Comparison of ENCODE assay signal across 11 mouse cellular contexts in genomic region chr16:35591756-35592155, GRCm38 (mm10). TPM values are rescaled to one million over a fixed set of nuclear protein-coding genes. Genes with fewer than 3 reads are reported as not detected.
A peak's percentile ranks its signal among the peaks of the same experiment; 100 is the strongest.
DNase-seq lines count a peak whose midpoint lies in the region; ATAC-seq and TF ChIP-seq lines count a peak whose summit lies in the region.
"Had no signal": no experiment of that assay in that cellular context is flagged by ENCODE, and none has a peak within 500 bp of the region (broad histone marks: within the 10 kb centered on the region; RNA-seq: fewer than 3 reads in every experiment).

No protein-coding gene starts in this region.

- H3K36me3 ChIP-seq in intestine, embryonic 14.5 days (ENCODE audit: control insufficient read depth, insufficient read depth, low read length), result no peaks in the 10 kb centered on the region
- no peaks in the 10 kb centered on the region for H3K36me3 ChIP-seq in intestine, postnatal 0 days (ENCODE audit: control insufficient read depth, insufficient read depth)
- no peaks in the 10 kb centered on the region for H3K36me3 ChIP-seq in embryonic facial prominence, embryonic 14.5 days (ENCODE audit: control insufficient read depth, insufficient read depth, low read length)
- H3K36me3 ChIP-seq in intestine, embryonic 16.5 days (ENCODE audit: control insufficient read depth, insufficient read depth, low read length), result no peaks in the 10 kb centered on the region
- H3K36me3 ChIP-seq in midbrain, embryonic 16.5 days (ENCODE audit: control insufficient read depth, insufficient read depth, low read length), result no peaks in the 10 kb centered on the region
- no peaks in the 10 kb centered on the region for H3K36me3 ChIP-seq in kidney, embryonic 14.5 days (ENCODE audit: control insufficient read depth, insufficient read depth, low read length)
- H3K36me3 ChIP-seq: embryonic facial prominence, embryonic 12.5 days; heart, embryonic 13.5 days had no signal

- peak overlapping the region; percentile 33; the same call in 1 of the 2 replicates for H3K27ac ChIP-seq in intestine, embryonic 14.5 days (ENCODE audit: low read depth)
- no peak overlapping the region for H3K27ac ChIP-seq in intestine, postnatal 0 days (ENCODE audit: low read depth, low read length)
- H3K27ac ChIP-seq in embryonic facial prominence, embryonic 14.5 days (replicated peaks; ENCODE audit: low read depth, low read length), result 0 out of 2 replicates have a peak overlapping the region, but pooled peaks have one; percentile 10
- peak overlapping the region; percentile 65 for H3K27ac ChIP-seq in intestine, embryonic 16.5 days (ENCODE audit: low read length)
- H3K27ac ChIP-seq in midbrain, embryonic 16.5 days (ENCODE audit: low read length), result peak overlapping the region; percentile 66
- H3K27ac ChIP-seq in kidney, embryonic 14.5 days (ENCODE audit: low read depth, low read length), result no peak overlapping the region
- H3K27ac ChIP-seq: embryonic facial prominence, embryonic 12.5 days; heart, embryonic 13.5 days had no signal

- peaks cover 35% of the 10 kb centered on the region for H3K4me1 ChIP-seq in intestine, embryonic 14.5 days (replicated peaks; ENCODE audit: control insufficient read depth, insufficient read depth, low read length)
- no peaks in the 10 kb centered on the region for H3K4me1 ChIP-seq in intestine, postnatal 0 days (replicated peaks; ENCODE audit: control insufficient read depth, insufficient read depth, low read length)
- H3K4me1 ChIP-seq in embryonic facial prominence, embryonic 14.5 days (ENCODE audit: control insufficient read depth, insufficient read depth, low read length), result peaks cover 49% of the 10 kb centered on the region
- peaks cover 32% of the 10 kb centered on the region for H3K4me1 ChIP-seq in intestine, embryonic 16.5 days (ENCODE audit: control insufficient read depth, insufficient read depth, low read length)
- H3K4me1 ChIP-seq in midbrain, embryonic 16.5 days (ENCODE audit: control insufficient read depth, insufficient read depth, low read length), result peaks cover 52% of the 10 kb centered on the region
- H3K4me1 ChIP-seq in kidney, embryonic 14.5 days (ENCODE audit: control insufficient read depth, insufficient read depth, low read length), result peaks cover 26% of the 10 kb centered on the region

- ATAC-seq in intestine, embryonic 14.5 days (replicated peaks; ENCODE audit: low FRiP score, low TSS enrichment, low read depth), result no peak
- no peak for ATAC-seq in intestine, postnatal 0 days
- ATAC-seq in embryonic facial prominence, embryonic 14.5 days (ENCODE audit: low read depth), result no peak; the same call in 1 of the 2 replicates
- no peak for ATAC-seq in intestine, embryonic 16.5 days
- peak; percentile 15 for ATAC-seq in midbrain, embryonic 16.5 days
- ATAC-seq in kidney, embryonic 14.5 days (ENCODE audit: low FRiP score, low TSS enrichment), result no peak
- ATAC-seq in megakaryocyte progenitor cell, adult 5-6 weeks (replicated peaks; ENCODE audit: poor library complexity), result no peak

- WGBS in intestine, embryonic 14.5 days, result 29% methylated on average over 11 of the region's 11 CpGs
- 41% methylated on average over 11 of the region's 11 CpGs for WGBS in intestine, postnatal 0 days
- WGBS in embryonic facial prominence, embryonic 14.5 days, result 28% methylated on average over 11 of the region's 11 CpGs
- WGBS in intestine, embryonic 16.5 days, result 31% methylated on average over 11 of the region's 11 CpGs
- WGBS in midbrain, embryonic 16.5 days, result 6% methylated on average over 11 of the region's 11 CpGs
- WGBS in kidney, embryonic 14.5 days, result 39% methylated on average over 11 of the region's 11 CpGs

- H3K9ac ChIP-seq in intestine, embryonic 14.5 days (ENCODE audit: low read length), result no peak overlapping the region
- no peak overlapping the region for H3K9ac ChIP-seq in intestine, postnatal 0 days (ENCODE audit: low read depth, low read length)
- H3K9ac ChIP-seq in embryonic facial prominence, embryonic 14.5 days (ENCODE audit: low read depth, low read length), result peak overlapping the region; percentile 19; the same call in 1 of the 2 replicates
- no peak overlapping the region for H3K9ac ChIP-seq in intestine, embryonic 16.5 days (ENCODE audit: low read depth, low read length)
- no peak overlapping the region for H3K9ac ChIP-seq in midbrain, embryonic 16.5 days (ENCODE audit: low read depth, low read length)
- no peak overlapping the region for H3K9ac ChIP-seq in kidney, embryonic 14.5 days (ENCODE audit: low read depth, low read length)
- H3K9ac ChIP-seq: embryonic facial prominence, embryonic 12.5 days; heart, embryonic 13.5 days had no signal

- no peak for TF ChIP-seq CTCF in intestine, postnatal 0 days (IDR thresholded peaks at IDR 0.05; ENCODE audit: low read depth)

- no peak overlapping the region; the same call in 1 of the 2 replicates for H3K4me2 ChIP-seq in intestine, embryonic 14.5 days (ENCODE audit: low read length)
- H3K4me2 ChIP-seq in intestine, postnatal 0 days (replicated peaks; ENCODE audit: low read depth), result no peak overlapping the region
- no peak overlapping the region for H3K4me2 ChIP-seq in embryonic facial prominence, embryonic 14.5 days (ENCODE audit: low read depth, low read length)
- H3K4me2 ChIP-seq in intestine, embryonic 16.5 days (ENCODE audit: low read depth, low read length), result no peak overlapping the region
- H3K4me2 ChIP-seq in midbrain, embryonic 16.5 days (ENCODE audit: low read length), result no peak overlapping the region
- H3K4me2 ChIP-seq in kidney, embryonic 14.5 days (replicated peaks; ENCODE audit: low read depth, low read length), result no peak overlapping the region
- H3K4me2 ChIP-seq: embryonic facial prominence, embryonic 12.5 days; heart, embryonic 13.5 days had no signal

- no peak overlapping the region for H3K4me3 ChIP-seq in intestine, embryonic 14.5 days (ENCODE audit: low read depth, low read length)
- no peak overlapping the region for H3K4me3 ChIP-seq in intestine, postnatal 0 days (ENCODE audit: low read depth, low read length)
- H3K4me3 ChIP-seq in embryonic facial prominence, embryonic 14.5 days (ENCODE audit: low read depth, low read length), result no peak overlapping the region
- H3K4me3 ChIP-seq in intestine, embryonic 16.5 days (ENCODE audit: low read length), result no peak overlapping the region
- no peak overlapping the region for H3K4me3 ChIP-seq in midbrain, embryonic 16.5 days (ENCODE audit: low read depth, low read length)
- H3K4me3 ChIP-seq in kidney, embryonic 14.5 days (ENCODE audit: low read length), result no peak overlapping the region
- H3K4me3 ChIP-seq: embryonic facial prominence, embryonic 12.5 days; heart, embryonic 13.5 days had no signal

- 0 out of 2 replicates have a peak, but pooled peaks cover 2% of the 10 kb centered on the region for H3K27me3 ChIP-seq in intestine, embryonic 14.5 days (replicated peaks; ENCODE audit: control insufficient read depth, insufficient read depth, low read length)
- H3K27me3 ChIP-seq in intestine, postnatal 0 days (replicated peaks; ENCODE audit: control insufficient read depth, insufficient read depth, low read length), result no peaks in the 10 kb centered on the region
- no peaks in the 10 kb centered on the region for H3K27me3 ChIP-seq in embryonic facial prominence, embryonic 14.5 days (replicated peaks; ENCODE audit: control insufficient read depth, insufficient read depth, low read length)
- no peaks in the 10 kb centered on the region for H3K27me3 ChIP-seq in intestine, embryonic 16.5 days (replicated peaks; ENCODE audit: control insufficient read depth, insufficient read depth, low read length)
- no peaks in the 10 kb centered on the region for H3K27me3 ChIP-seq in midbrain, embryonic 16.5 days (ENCODE audit: control insufficient read depth, insufficient read depth, low read depth, low read length)
- H3K27me3 ChIP-seq in kidney, embryonic 14.5 days (ENCODE audit: control insufficient read depth, insufficient read depth, low read length), result 0 out of 2 replicates have a peak, but pooled peaks cover 7% of the 10 kb centered on the region

- no peak for DNase-seq in intestine, embryonic 14.5 days (ENCODE audit: low spot score)
- DNase-seq in embryonic facial prominence, embryonic 14.5 days (ENCODE audit: low spot score), result no peak
- DNase-seq in kidney, postnatal 10 days, result no peak
- DNase-seq: kidney, postnatal 4 days had no signal

- 0 out of 2 replicates have a peak, but pooled peaks cover 4% of the 10 kb centered on the region for H3K9me3 ChIP-seq in intestine, embryonic 14.5 days (ENCODE audit: control insufficient read depth, low read length)
- H3K9me3 ChIP-seq in intestine, postnatal 0 days (ENCODE audit: control insufficient read depth), result peaks cover 4% of the 10 kb centered on the region; the same call in 1 of the 2 replicates
- peaks cover 4% of the 10 kb centered on the region; the same call in 1 of the 2 replicates for H3K9me3 ChIP-seq in embryonic facial prominence, embryonic 14.5 days (ENCODE audit: control insufficient read depth, low read length)
- H3K9me3 ChIP-seq in intestine, embryonic 16.5 days (ENCODE audit: control insufficient read depth, low read length), result peaks cover 5% of the 10 kb centered on the region; the same call in 1 of the 2 replicates
- no peaks in the 10 kb centered on the region for H3K9me3 ChIP-seq in midbrain, embryonic 16.5 days (replicated peaks; ENCODE audit: control insufficient read depth, low read length, poor library complexity, severe bottlenecking)
- no peaks in the 10 kb centered on the region for H3K9me3 ChIP-seq in kidney, embryonic 14.5 days (ENCODE audit: control insufficient read depth, low read length)
- H3K9me3 ChIP-seq: embryonic facial prominence, embryonic 12.5 days had no signal

RNA-seq across cellular contexts. Expression of gene Sema5b, which starts 50.8 kb away (rescaled TPM):
- polyA plus RNA-seq in intestine, embryonic 14.5 days (2014; fragmentation: Nextera tagmentation; extraction: Ambion mirVana), result 5.1 and 7.0 TPM in 2 replicates
- 0.90 and 0.99 TPM in 2 replicates for polyA plus RNA-seq in intestine, postnatal 0 days (2015; fragmentation: Nextera tagmentation; extraction: Ambion mirVana)
- 5.5 and 8.0 TPM in 2 replicates for polyA plus RNA-seq in embryonic facial prominence, embryonic 14.5 days (2014; fragmentation: Nextera tagmentation; extraction: Ambion mirVana)
- 4.2 and 5.1 TPM in 2 replicates for polyA plus RNA-seq in intestine, embryonic 16.5 days (2015; fragmentation: Nextera tagmentation; extraction: Ambion mirVana)
- polyA plus RNA-seq in midbrain, embryonic 16.5 days (2015; fragmentation: Nextera tagmentation; extraction: Ambion mirVana), result 17.5 and 18.0 TPM in 2 replicates
- 4.9 and 8.4 TPM in 2 replicates for polyA plus RNA-seq in kidney, embryonic 14.5 days (2014; fragmentation: Nextera tagmentation; extraction: Ambion mirVana)
- not detected in 2 replicates for total RNA-seq in megakaryocyte progenitor cell, adult 5-6 weeks (2015)
- not detected in 2 replicates for total RNA-seq in megakaryocyte progenitor cell, adult 5-6 weeks (2017)

Comparison
In these comparisons a context has a peak if more than half of its experiments do, and no peak if none do; other contexts are left out.
1. H3K27ac ChIP-seq: peak in intestine, embryonic 14.5 days (single experiment), embryonic facial prominence, embryonic 14.5 days (single experiment), intestine, embryonic 16.5 days (single experiment) and midbrain, embryonic 16.5 days (single experiment); none in intestine, postnatal 0 days (single experiment) and kidney, embryonic 14.5 days (single experiment).